Comparison of ENCODE assay signal across 8 mouse cellular contexts in genomic region chr5:135958367-135958766, GRCm38 (mm10). TPM values are rescaled to one million over a fixed set of nuclear protein-coding genes. Genes with fewer than 3 reads are reported as not detected.
DNase-seq lines count a peak whose midpoint lies in the region; ATAC-seq and TF ChIP-seq lines count a peak whose summit lies in the region.
"Had no signal": no experiment of that assay in that cellular context is flagged by ENCODE, and none has a peak within 500 bp of the region (broad histone marks: within the 10 kb centered on the region; RNA-seq: fewer than 3 reads in every experiment).

No protein-coding gene starts in this region.

- WGBS in kidney, embryonic 16.5 days: 91% methylated on average over 4 of the region's 4 CpGs
- 86% methylated on average over 4 of the region's 4 CpGs for WGBS in embryonic facial prominence, embryonic 11.5 days
- WGBS in hindbrain, postnatal 0 days: 86% methylated on average over 4 of the region's 4 CpGs
- WGBS in midbrain, embryonic 16.5 days: 91% methylated on average over 4 of the region's 4 CpGs

- no peaks in the 10 kb centered on the region for H3K9me3 ChIP-seq in kidney, embryonic 16.5 days (ENCODE audit: low read length)
- no peaks in the 10 kb centered on the region for H3K9me3 ChIP-seq in embryonic facial prominence, embryonic 11.5 days (replicated peaks; ENCODE audit: control insufficient read depth, low read length)
- H3K9me3 ChIP-seq in hindbrain, postnatal 0 days (ENCODE audit: low read length): no peaks in the 10 kb centered on the region
- no peaks in the 10 kb centered on the region for H3K9me3 ChIP-seq in midbrain, embryonic 16.5 days (replicated peaks; ENCODE audit: control insufficient read depth, low read length, poor library complexity, severe bottlenecking)

- peak overlapping the region; percentile 49 for H3K4me2 ChIP-seq in kidney, embryonic 16.5 days (replicated peaks; ENCODE audit: low read depth, low read length)
- no peak overlapping the region for H3K4me2 ChIP-seq in embryonic facial prominence, embryonic 11.5 days (ENCODE audit: low read depth, low read length)
- peak overlapping the region; percentile 49 for H3K4me2 ChIP-seq in hindbrain, postnatal 0 days (ENCODE audit: low read depth, low read length)
- H3K4me2 ChIP-seq in midbrain, embryonic 16.5 days (ENCODE audit: low read length): peak overlapping the region; percentile 61; the same call in 1 of the 2 replicates

- no peaks in the 10 kb centered on the region for H3K36me3 ChIP-seq in kidney, embryonic 16.5 days (ENCODE audit: insufficient read depth, low read length)
- H3K36me3 ChIP-seq in embryonic facial prominence, embryonic 11.5 days (replicated peaks; ENCODE audit: control insufficient read depth, insufficient read depth, low read depth, low read length): no peaks in the 10 kb centered on the region
- no peaks in the 10 kb centered on the region for H3K36me3 ChIP-seq in hindbrain, postnatal 0 days (ENCODE audit: insufficient read depth, low read length)
- H3K36me3 ChIP-seq in midbrain, embryonic 16.5 days (ENCODE audit: control insufficient read depth, insufficient read depth, low read length): no peaks in the 10 kb centered on the region

- no peak for TF ChIP-seq CTCF in hindbrain, postnatal 0 days (IDR thresholded peaks at IDR 0.05; ENCODE audit: low read depth)

- DNase-seq in kidney, adult 9 months: no peak
- no peak for DNase-seq in embryonic facial prominence, embryonic 11.5 days (ENCODE audit: low spot score)
- DNase-seq in hindbrain, postnatal 0 days (ENCODE audit: low spot score): no peak
- no peak for DNase-seq in retina, postnatal 1 day
- no peak for DNase-seq in adrenal gland, postnatal 10 days

- no peaks in the 10 kb centered on the region for H3K27me3 ChIP-seq in kidney, embryonic 16.5 days (ENCODE audit: insufficient read depth, low read length)
- H3K27me3 ChIP-seq in embryonic facial prominence, embryonic 11.5 days (ENCODE audit: control insufficient read depth, insufficient read depth, low read length): no peaks in the 10 kb centered on the region
- no peaks in the 10 kb centered on the region for H3K27me3 ChIP-seq in hindbrain, postnatal 0 days (ENCODE audit: insufficient read depth, low read length)
- H3K27me3 ChIP-seq in midbrain, embryonic 16.5 days (ENCODE audit: control insufficient read depth, insufficient read depth, low read depth, low read length): no peaks in the 10 kb centered on the region

- no peak overlapping the region for H3K9ac ChIP-seq in kidney, embryonic 16.5 days (replicated peaks; ENCODE audit: low read length)
- H3K9ac ChIP-seq in embryonic facial prominence, embryonic 11.5 days (replicated peaks; ENCODE audit: low read length): no peak overlapping the region
- no peak overlapping the region for H3K9ac ChIP-seq in hindbrain, postnatal 0 days (replicated peaks; ENCODE audit: low read length)
- no peak overlapping the region for H3K9ac ChIP-seq in midbrain, embryonic 16.5 days (ENCODE audit: low read depth, low read length)

- no peak overlapping the region for H3K4me3 ChIP-seq in kidney, embryonic 16.5 days (ENCODE audit: low read length)
- no peak overlapping the region for H3K4me3 ChIP-seq in embryonic facial prominence, embryonic 11.5 days (ENCODE audit: low read depth, low read length)
- H3K4me3 ChIP-seq in hindbrain, postnatal 0 days (ENCODE audit: low read length): no peak overlapping the region
- no peak overlapping the region for H3K4me3 ChIP-seq in midbrain, embryonic 16.5 days (ENCODE audit: low read depth, low read length)

- peak overlapping the region; percentile 95 for H3K27ac ChIP-seq in kidney, embryonic 16.5 days (ENCODE audit: low read length)
- 0 out of 2 replicates have a peak overlapping the region, but pooled peaks have one; percentile 52 for H3K27ac ChIP-seq in embryonic facial prominence, embryonic 11.5 days (replicated peaks; ENCODE audit: low read depth, low read length)
- peak overlapping the region; percentile 69; the same call in 1 of the 2 replicates for H3K27ac ChIP-seq in hindbrain, postnatal 0 days
- peak overlapping the region; percentile 87 for H3K27ac ChIP-seq in midbrain, embryonic 16.5 days (ENCODE audit: low read length)

- no peak for ATAC-seq in kidney, embryonic 16.5 days (ENCODE audit: low FRiP score, low TSS enrichment)
- ATAC-seq in embryonic facial prominence, embryonic 11.5 days (replicated peaks; ENCODE audit: insufficient number of reproducible peaks, low FRiP score, low TSS enrichment, low read depth): no peak
- ATAC-seq in hindbrain, postnatal 0 days: no peak
- ATAC-seq in midbrain, embryonic 16.5 days: no peak

- H3K4me1 ChIP-seq in kidney, embryonic 16.5 days (ENCODE audit: insufficient read depth, low read length): peaks cover 21% of the 10 kb centered on the region
- 0 out of 2 replicates have a peak, but pooled peaks cover 3% of the 10 kb centered on the region for H3K4me1 ChIP-seq in embryonic facial prominence, embryonic 11.5 days (ENCODE audit: control insufficient read depth, insufficient read depth, low read length)
- H3K4me1 ChIP-seq in hindbrain, postnatal 0 days (ENCODE audit: insufficient read depth, low read length): peaks cover 6% of the 10 kb centered on the region; the same call in 1 of the 2 replicates
- peaks cover 17% of the 10 kb centered on the region; the same call in 1 of the 2 replicates for H3K4me1 ChIP-seq in midbrain, embryonic 16.5 days (ENCODE audit: control insufficient read depth, insufficient read depth, low read length)

RNA-seq across cellular contexts. Expression of gene Ssc4d, which starts 16.0 kb away (rescaled TPM):
- 11.3 and 11.8 TPM in 2 replicates for polyA plus RNA-seq in kidney, embryonic 16.5 days (2015; fragmentation: Nextera tagmentation; extraction: Ambion mirVana)
- 3.0 TPM in 2 replicates for polyA plus RNA-seq in embryonic facial prominence, embryonic 11.5 days (2014; fragmentation: Nextera tagmentation; extraction: Ambion mirVana)
- 6.5 and 18.9 TPM in 2 replicates for total RNA-seq in hindbrain, postnatal 0 days (2014; rRNA removed)
- polyA plus RNA-seq in hindbrain, postnatal 0 days (2015; fragmentation: Nextera tagmentation; extraction: Ambion mirVana): 3.6 and 3.8 TPM in 2 replicates
- 1.8 and 1.9 TPM in 2 replicates for polyA plus RNA-seq in midbrain, embryonic 16.5 days (2015; fragmentation: Nextera tagmentation; extraction: Ambion mirVana)
- total RNA-seq in adrenal gland, postnatal 10 days (2021): 1 to 10 TPM; 1.9 to 2.3 TPM

RNA-seq across cellular contexts. Expression of gene Zp3, which starts 21.5 kb away (rescaled TPM):
- 0.18 and 0.20 TPM in 2 replicates for polyA plus RNA-seq in kidney, embryonic 16.5 days (2015; fragmentation: Nextera tagmentation; extraction: Ambion mirVana)
- 0.21 TPM in 1 of 2 replicates, not detected in the other for polyA plus RNA-seq in embryonic facial prominence, embryonic 11.5 days (2014; fragmentation: Nextera tagmentation; extraction: Ambion mirVana)
- 0.10 TPM in 1 of 2 replicates, not detected in the other for total RNA-seq in hindbrain, postnatal 0 days (2014; rRNA removed)
- polyA plus RNA-seq in hindbrain, postnatal 0 days (2015; fragmentation: Nextera tagmentation; extraction: Ambion mirVana): 0.18 and 0.39 TPM in 2 replicates
- 0.23 TPM in 1 of 2 replicates, not detected in the other for polyA plus RNA-seq in midbrain, embryonic 16.5 days (2015; fragmentation: Nextera tagmentation; extraction: Ambion mirVana)
- under 1 TPM in 1 of 2 experiments, not detected in 1; 0.30 TPM for total RNA-seq in adrenal gland, postnatal 10 days (2021)
- total RNA-seq: layer of hippocampus, adult 8-10 months had no signal

RNA-seq across cellular contexts. Expression of gene Ywhag, which starts 24.0 kb away (rescaled TPM):
- 193 and 202 TPM in 2 replicates for polyA plus RNA-seq in kidney, embryonic 16.5 days (2015; fragmentation: Nextera tagmentation; extraction: Ambion mirVana)
- 132 and 133 TPM in 2 replicates for polyA plus RNA-seq in embryonic facial prominence, embryonic 11.5 days (2014; fragmentation: Nextera tagmentation; extraction: Ambion mirVana)
- total RNA-seq in hindbrain, postnatal 0 days (2014; rRNA removed): 334 and 336 TPM in 2 replicates
- polyA plus RNA-seq in hindbrain, postnatal 0 days (2015; fragmentation: Nextera tagmentation; extraction: Ambion mirVana): 734 and 782 TPM in 2 replicates
- 1,035 and 1,054 TPM in 2 replicates for polyA plus RNA-seq in midbrain, embryonic 16.5 days (2015; fragmentation: Nextera tagmentation; extraction: Ambion mirVana)
- 100 to 1,000 TPM; 413 to 414 TPM for total RNA-seq in adrenal gland, postnatal 10 days (2021)

RNA-seq across cellular contexts. Expression of gene Dtx2, which starts 36.2 kb away (rescaled TPM):
- polyA plus RNA-seq in kidney, embryonic 16.5 days (2015; fragmentation: Nextera tagmentation; extraction: Ambion mirVana): 32.9 and 36.3 TPM in 2 replicates
- polyA plus RNA-seq in embryonic facial prominence, embryonic 11.5 days (2014; fragmentation: Nextera tagmentation; extraction: Ambion mirVana): 22.6 and 29.2 TPM in 2 replicates
- 23.5 and 28.6 TPM in 2 replicates for total RNA-seq in hindbrain, postnatal 0 days (2014; rRNA removed)
- polyA plus RNA-seq in hindbrain, postnatal 0 days (2015; fragmentation: Nextera tagmentation; extraction: Ambion mirVana): 17.4 and 17.9 TPM in 2 replicates
- 24.0 and 26.1 TPM in 2 replicates for polyA plus RNA-seq in midbrain, embryonic 16.5 days (2015; fragmentation: Nextera tagmentation; extraction: Ambion mirVana)
- 10 to 100 TPM; 16.6 to 19.2 TPM for total RNA-seq in adrenal gland, postnatal 10 days (2021)
